15 mouse cellular contexts compared by ENCODE assay signal in genomic region chr10:80496421-80496820, GRCm38 (mm10). TPM values are rescaled to one million over a fixed set of nuclear protein-coding genes. Genes with fewer than 3 reads are reported as not detected.
A peak's percentile ranks its signal among the peaks of the same experiment; 100 is the strongest.
DNase-seq lines count a peak whose midpoint lies in the region; ATAC-seq lines count a peak whose summit lies in the region.
"Had no signal": no experiment of that assay in that cellular context is flagged by ENCODE, and none has a peak within 500 bp of the region (broad histone marks: within the 10 kb centered on the region; RNA-seq: fewer than 3 reads in every experiment).

No protein-coding gene starts in this region.

- DNase-seq in midbrain, embryonic 11.5 days (ENCODE audit: low spot score, missing footprints), result peak; percentile 92
- no peak for DNase-seq in embryo, embryonic 9.5 days (ENCODE audit: extremely low spot score)
- no peak for DNase-seq in cerebellum, postnatal 14 days
- no peak for DNase-seq in left cerebral cortex, postnatal 14 days (ENCODE audit: low spot score in 2 of 2)
- DNase-seq: gastrocnemius, postnatal 10 days; layer of hippocampus, postnatal 36 days; right cerebral cortex, postnatal 4 days; thymus, adult 2 months had no signal

- H3K4me2 ChIP-seq in intestine, embryonic 15.5 days (replicated peaks), result 0 out of 2 replicates have a peak overlapping the region, but pooled peaks have one; percentile 90
- H3K4me2 ChIP-seq in intestine, embryonic 16.5 days (ENCODE audit: low read depth, low read length), result no peak overlapping the region
- peak overlapping the region; percentile 75 for H3K4me2 ChIP-seq in hindbrain, embryonic 15.5 days
- peak overlapping the region; percentile 54; the same call in 1 of the 2 replicates for H3K4me2 ChIP-seq in midbrain, embryonic 11.5 days
- H3K4me2 ChIP-seq in stomach, embryonic 16.5 days (ENCODE audit: low read depth, low read length), result peak overlapping the region; percentile 79; the same call in 1 of the 2 replicates

- intact Hi-C loops in left cerebral cortex, postnatal 14 days (cut with DNase I), result loop anchor here (10.0 kb wide), 1 partner anchor 142 kb away; the partner anchor contains the start of gene Plk5

- peak overlapping the region; percentile 43; the same call in 1 of the 2 replicates for H3K4me3 ChIP-seq in intestine, embryonic 15.5 days (replicated peaks)
- no peak overlapping the region for H3K4me3 ChIP-seq in intestine, embryonic 16.5 days (ENCODE audit: low read length)
- H3K4me3 ChIP-seq in hindbrain, embryonic 15.5 days, result peak overlapping the region; percentile 43
- peak overlapping the region; percentile 38 for H3K4me3 ChIP-seq in midbrain, embryonic 11.5 days (ENCODE audit: low read depth, low read length)
- H3K4me3 ChIP-seq in stomach, embryonic 16.5 days (replicated peaks; ENCODE audit: low read length), result peak overlapping the region; percentile 11; the same call in 1 of the 2 replicates

- no peak overlapping the region for H3K9ac ChIP-seq in intestine, embryonic 15.5 days
- H3K9ac ChIP-seq in intestine, embryonic 16.5 days (ENCODE audit: low read depth, low read length), result no peak overlapping the region
- no peak overlapping the region for H3K9ac ChIP-seq in hindbrain, embryonic 15.5 days
- peak overlapping the region; percentile 42 for H3K9ac ChIP-seq in midbrain, embryonic 11.5 days (ENCODE audit: low read length)
- H3K9ac ChIP-seq in stomach, embryonic 16.5 days (ENCODE audit: low read length), result no peak overlapping the region

- no peak overlapping the region for H3K27ac ChIP-seq in intestine, embryonic 15.5 days
- no peak overlapping the region for H3K27ac ChIP-seq in intestine, embryonic 16.5 days (ENCODE audit: low read length)
- no peak overlapping the region for H3K27ac ChIP-seq in hindbrain, embryonic 15.5 days (replicated peaks)
- peak overlapping the region; percentile 57 for H3K27ac ChIP-seq in midbrain, embryonic 11.5 days (ENCODE audit: low read depth, low read length)
- H3K27ac ChIP-seq in stomach, embryonic 16.5 days (ENCODE audit: low read length), result no peak overlapping the region

- H3K27me3 ChIP-seq in intestine, embryonic 15.5 days (replicated peaks), result peaks cover 97% of the 10 kb centered on the region
- H3K27me3 ChIP-seq in intestine, embryonic 16.5 days (replicated peaks; ENCODE audit: control insufficient read depth, insufficient read depth, low read length), result peaks cover 96% of the 10 kb centered on the region
- peaks cover 93% of the 10 kb centered on the region for H3K27me3 ChIP-seq in hindbrain, embryonic 15.5 days
- peaks cover 99% of the 10 kb centered on the region for H3K27me3 ChIP-seq in midbrain, embryonic 11.5 days (ENCODE audit: control insufficient read depth, insufficient read depth, low read length)
- peaks cover 96% of the 10 kb centered on the region for H3K27me3 ChIP-seq in stomach, embryonic 16.5 days (ENCODE audit: control insufficient read depth, insufficient read depth, low read length)

- WGBS in intestine, embryonic 15.5 days, result 2% methylated on average over 20 of the region's 20 CpGs
- WGBS in intestine, embryonic 16.5 days, result 1% methylated on average over 20 of the region's 20 CpGs
- WGBS in hindbrain, embryonic 15.5 days, result under 1% methylated on average over 20 of the region's 20 CpGs
- 1% methylated on average over 20 of the region's 20 CpGs for WGBS in midbrain, embryonic 11.5 days
- WGBS in stomach, embryonic 16.5 days, result 0% methylated on average over 20 of the region's 20 CpGs

- H3K36me3 ChIP-seq in intestine, embryonic 15.5 days, result no peaks in the 10 kb centered on the region
- H3K36me3 ChIP-seq in intestine, embryonic 16.5 days (ENCODE audit: control insufficient read depth, insufficient read depth, low read length), result no peaks in the 10 kb centered on the region
- no peaks in the 10 kb centered on the region for H3K36me3 ChIP-seq in hindbrain, embryonic 15.5 days
- H3K36me3 ChIP-seq in midbrain, embryonic 11.5 days (ENCODE audit: control insufficient read depth, insufficient read depth, low read length), result no peaks in the 10 kb centered on the region
- H3K36me3 ChIP-seq in stomach, embryonic 16.5 days (ENCODE audit: control insufficient read depth, insufficient read depth, low read length), result no peaks in the 10 kb centered on the region

- H3K4me1 ChIP-seq in intestine, embryonic 15.5 days (replicated peaks), result peaks cover 26% of the 10 kb centered on the region
- peaks cover 12% of the 10 kb centered on the region for H3K4me1 ChIP-seq in intestine, embryonic 16.5 days (ENCODE audit: control insufficient read depth, insufficient read depth, low read length)
- peaks cover 27% of the 10 kb centered on the region for H3K4me1 ChIP-seq in hindbrain, embryonic 15.5 days (replicated peaks)
- H3K4me1 ChIP-seq in midbrain, embryonic 11.5 days (ENCODE audit: control insufficient read depth, insufficient read depth, low read length), result peaks cover 22% of the 10 kb centered on the region
- H3K4me1 ChIP-seq in stomach, embryonic 16.5 days (ENCODE audit: control insufficient read depth, insufficient read depth, low read length), result peaks cover 17% of the 10 kb centered on the region

- H3K9me3 ChIP-seq in intestine, embryonic 15.5 days, result no peaks in the 10 kb centered on the region
- H3K9me3 ChIP-seq in intestine, embryonic 16.5 days (ENCODE audit: control insufficient read depth, low read length), result no peaks in the 10 kb centered on the region
- H3K9me3 ChIP-seq in hindbrain, embryonic 15.5 days, result no peaks in the 10 kb centered on the region
- no peaks in the 10 kb centered on the region for H3K9me3 ChIP-seq in midbrain, embryonic 11.5 days (ENCODE audit: control insufficient read depth, low read length)
- H3K9me3 ChIP-seq in stomach, embryonic 16.5 days (replicated peaks; ENCODE audit: control insufficient read depth, low read length), result no peaks in the 10 kb centered on the region

- no peak for ATAC-seq in intestine, embryonic 15.5 days
- ATAC-seq in intestine, embryonic 16.5 days, result no peak
- ATAC-seq in hindbrain, embryonic 15.5 days (ENCODE audit: low FRiP score, low read depth), result no peak
- ATAC-seq in midbrain, embryonic 11.5 days (ENCODE audit: low FRiP score), result no peak
- ATAC-seq in stomach, embryonic 16.5 days (ENCODE audit: insufficient read depth, low FRiP score), result no peak

RNA-seq across cellular contexts. Expression of gene Onecut3, which starts 1.8 kb away (rescaled TPM):
- 0.06 and 0.10 TPM in 2 replicates for polyA plus RNA-seq in intestine, embryonic 15.5 days (2015; fragmentation: Nextera tagmentation; extraction: Ambion mirVana)
- polyA plus RNA-seq in intestine, embryonic 16.5 days (2015; fragmentation: Nextera tagmentation; extraction: Ambion mirVana), result 0.06 and 0.10 TPM in 2 replicates
- 1.6 and 1.7 TPM in 2 replicates for polyA plus RNA-seq in hindbrain, embryonic 15.5 days (2015; fragmentation: Nextera tagmentation; extraction: Ambion mirVana)
- polyA plus RNA-seq in midbrain, embryonic 11.5 days (2014; fragmentation: Nextera tagmentation; extraction: Ambion mirVana), result 2.7 and 2.8 TPM in 2 replicates
- 0.06 and 0.08 TPM in 2 replicates for polyA plus RNA-seq in stomach, embryonic 16.5 days (2015; fragmentation: Nextera tagmentation; extraction: Ambion mirVana)
- not detected for total RNA-seq in left cerebral cortex, postnatal 14 days (2021)
- total RNA-seq: CH12.LX; gastrocnemius, postnatal 10 days; neutrophil, adult 5-6 weeks had no signal
- polyA plus RNA-seq: kidney, adult 2 months had no signal

RNA-seq across cellular contexts. Expression of gene Atp8b3, which starts 42.5 kb away (rescaled TPM):
- polyA plus RNA-seq in intestine, embryonic 15.5 days (2015; fragmentation: Nextera tagmentation; extraction: Ambion mirVana), result 0.09 and 0.19 TPM in 2 replicates
- 0.09 and 0.17 TPM in 2 replicates for polyA plus RNA-seq in intestine, embryonic 16.5 days (2015; fragmentation: Nextera tagmentation; extraction: Ambion mirVana)
- 1.2 and 1.5 TPM in 2 replicates for polyA plus RNA-seq in hindbrain, embryonic 15.5 days (2015; fragmentation: Nextera tagmentation; extraction: Ambion mirVana)
- polyA plus RNA-seq in midbrain, embryonic 11.5 days (2014; fragmentation: Nextera tagmentation; extraction: Ambion mirVana), result 0.81 and 1.2 TPM in 2 replicates
- 0.12 and 0.21 TPM in 2 replicates for polyA plus RNA-seq in stomach, embryonic 16.5 days (2015; fragmentation: Nextera tagmentation; extraction: Ambion mirVana)
- under 1 TPM; 0.15 TPM for total RNA-seq in left cerebral cortex, postnatal 14 days (2021)
- total RNA-seq: gastrocnemius, postnatal 10 days had no signal
